Mouse (Mus musculus) kidney, embryonic 14.5 days (tissue): ENCODE data around the gene 2310061I04Rik. TPM values are rescaled to one million over a fixed set of nuclear protein-coding genes. Genes with fewer than 3 reads are reported as not detected.
A peak's percentile ranks its signal among the peaks of the same experiment; 100 is the strongest.

Experiments
- ATAC-seq: fragments of 200-750 bp; cut with Nextera tagmentation; 2 replicates; pipeline ENCODE4 v1.8.0; 2017; ENCODE audit warnings: moderate number of reproducible peaks, mild to moderate bottlenecking, moderate TSS enrichment, moderate library complexity; ENCODE audit not compliant: low FRiP score, low TSS enrichment
- H3K27ac ChIP-seq: fragments of 300-500 bp; sonication (generic); 2 replicates; pipeline ENCODE4 v1.5.1; 2014; ENCODE audit warnings: low read depth, mild to moderate bottlenecking, low read length, moderate library complexity, mixed read lengths
- H3K27me3 ChIP-seq: fragments of 300-500 bp; sonication (generic); 2 replicates; pipeline ENCODE4 v1.6.1; 2014; ENCODE audit warnings: mild to moderate bottlenecking, low read length; ENCODE audit not compliant: control insufficient read depth, insufficient read depth
- H3K36me3 ChIP-seq: fragments of 300-500 bp; sonication (generic); 2 replicates; pipeline ENCODE4 v1.6.1; 2014; ENCODE audit warnings: low read length, mixed read lengths; ENCODE audit not compliant: control insufficient read depth, insufficient read depth
- H3K4me1 ChIP-seq: fragments of 300-500 bp; sonication (generic); 2 replicates; pipeline ENCODE4 v1.6.1; 2014; ENCODE audit warnings: low read length, mixed read lengths; ENCODE audit not compliant: control insufficient read depth, insufficient read depth
- H3K4me2 ChIP-seq: fragments of 300-500 bp; sonication (generic); replicated peaks from 2 replicates; pipeline ENCODE4 v1.6.1; 2014; ENCODE audit warnings: low read depth, mild to moderate bottlenecking, low read length
- H3K4me3 ChIP-seq: fragments of 300-500 bp; sonication (generic); 2 replicates; pipeline ENCODE4 v1.5.1; 2014; ENCODE audit warnings: mild to moderate bottlenecking, low read length
- H3K9ac ChIP-seq: fragments of 300-500 bp; sonication (generic); 2 replicates; pipeline ENCODE4 v1.6.1; 2014; ENCODE audit warnings: low read depth, mild to moderate bottlenecking, low read length, moderate library complexity
- H3K9me3 ChIP-seq: fragments of 300-500 bp; sonication (generic); 2 replicates; pipeline ENCODE4 v1.6.1; 2016; ENCODE audit warnings: low read length; ENCODE audit not compliant: control insufficient read depth
- WGBS: fragments of 180-500 bp; shearing (Covaris S2); extraction: QIAGEN DNeasy Blood & Tissue Kit; methylation state at CpG from one replicate; pipeline ENCODE4 v1.1.7; 2014; 5-methylcytosine and 5-hydroxymethylcytosine counted together
- polyA plus RNA-seq: library from polyadenylated mRNA; unstranded; fragments of >200 nt; fragmentation: Nextera tagmentation; extraction: Ambion mirVana; gene quantifications from 2 replicates; pipeline ENCODE4 v1.2.1, GENCODE M21; 2014

2310061I04Rik gene
- polyA plus RNA-seq, 1 experiment from 2014 or later = 36.2 TPM

GRCm38 (mm10) chr17:35905587-35905986 is 8.4 kb upstream of the 2310061I04Rik start:
- peaks cover 12% of the 10 kb centered on the region for H3K4me1 ChIP-seq
- H3K36me3 ChIP-seq = peaks cover 62% of the 10 kb centered on the region
- 98% methylated on average over 1 of the region's 1 CpGs for WGBS
- ATAC-seq = no peak
- no peak overlapping the region for H3K9ac ChIP-seq
- H3K4me3 ChIP-seq = no peak overlapping the region
- H3K4me2 ChIP-seq = no peak overlapping the region
- H3K27me3 ChIP-seq = no peaks in the 10 kb centered on the region
- no peaks in the 10 kb centered on the region for H3K9me3 ChIP-seq
- no peak overlapping the region for H3K27ac ChIP-seq

- ATAC-seq = no peak
- Histone ChIP-seq H3K36me3 (peaks cover 76% of the 10 kb centered on the region), H3K9ac (no peak overlapping the region), H3K27ac (no peak overlapping the region), H3K27me3 (no peaks in the 10 kb centered on the region), H3K4me1 (peaks cover 6% of the 10 kb centered on the region), H3K4me2 (no peak overlapping the region), H3K9me3 (no peaks in the 10 kb centered on the region), H3K4me3 (no peak overlapping the region)
- 79% methylated on average over 4 of the region's 4 CpGs for WGBS
Observed at GRCm38 (mm10) chr17:35903992-35904355, 6.7 kb upstream of the 2310061I04Rik start.

- Histone ChIP-seq H3K4me3 (no peak overlapping the region), H3K4me2 (no peak overlapping the region), H3K4me1 (peaks cover 1% of the 10 kb centered on the region; the same call in 1 of the 2 replicates), H3K36me3 (peaks cover 76% of the 10 kb centered on the region), H3K9me3 (no peaks in the 10 kb centered on the region), H3K27me3 (no peaks in the 10 kb centered on the region), H3K9ac (no peak overlapping the region), H3K27ac (no peak overlapping the region)
- ATAC-seq = no peak
- 81% methylated on average over 9 of the region's 9 CpGs for WGBS
Observed at GRCm38 (mm10) chr17:35903343-35903991, 6.2 kb upstream of the 2310061I04Rik start.

- Histone ChIP-seq H3K9me3 (no peaks in the 10 kb centered on the region), H3K36me3 (peaks cover 60% of the 10 kb centered on the region), H3K4me2 (no peak overlapping the region), H3K9ac (no peak overlapping the region), H3K4me1 (peaks cover 11% of the 10 kb centered on the region), H3K27me3 (no peaks in the 10 kb centered on the region), H3K4me3 (no peak overlapping the region), H3K27ac (no peak overlapping the region)
- no peak for ATAC-seq
- 86% methylated on average over 3 of the region's 3 CpGs for WGBS
Observed at GRCm38 (mm10) chr17:35900636-35901035, 3.4 kb upstream of the 2310061I04Rik start.

GRCm38 (mm10) chr17:35897644-35898573 is 678 bp upstream of the 2310061I04Rik start:
- H3K36me3 ChIP-seq = peaks cover 56% of the 10 kb centered on the region
- WGBS = 40% methylated on average over 23 of the region's 23 CpGs
- H3K27ac ChIP-seq = no peak overlapping the region
- H3K4me2 ChIP-seq = peak overlapping the region; percentile 88
- peaks cover 12% of the 10 kb centered on the region for H3K4me1 ChIP-seq
- no peaks in the 10 kb centered on the region for H3K9me3 ChIP-seq
- peak; percentile 37 for ATAC-seq
- H3K27me3 ChIP-seq = no peaks in the 10 kb centered on the region
- H3K9ac ChIP-seq = peak overlapping the region; percentile 89
- H3K4me3 ChIP-seq = peak overlapping the region; percentile 83

- 72% methylated on average over 17 of the region's 17 CpGs for WGBS
Observed at GRCm38 (mm10) chr17:35887725-35888124, 9.5 kb downstream of the 2310061I04Rik start.

DNA sequence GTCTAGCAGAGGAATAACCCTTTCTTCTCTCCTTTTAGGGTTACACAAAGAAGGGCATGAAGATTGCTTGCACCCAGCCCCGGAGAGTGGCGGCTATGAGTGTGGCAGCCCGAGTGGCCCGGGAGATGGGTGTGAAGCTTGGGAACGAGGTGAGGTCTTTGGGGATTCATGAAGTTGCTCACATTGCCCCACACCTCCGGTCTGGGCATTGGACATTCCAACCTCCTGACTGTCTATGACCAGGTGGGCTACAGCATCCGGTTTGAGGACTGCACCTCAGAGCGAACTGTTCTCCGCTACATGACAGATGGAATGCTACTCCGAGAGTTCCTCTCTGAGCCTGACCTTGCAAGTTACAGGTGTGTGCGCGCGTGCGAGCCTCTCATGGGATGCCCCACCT is 13.5 kb downstream of the 2310061I04Rik start:
- Histone ChIP-seq H3K27me3 (no peaks in the 10 kb centered on the region), H3K9ac (no peak overlapping the region), H3K4me1 (no peaks in the 10 kb centered on the region; the same call in 1 of the 2 replicates), H3K36me3 (peaks cover 70% of the 10 kb centered on the region), H3K27ac (no peak overlapping the region), H3K9me3 (no peaks in the 10 kb centered on the region), H3K4me2 (no peak overlapping the region), H3K4me3 (no peak overlapping the region)
- ATAC-seq = no peak
- WGBS = 97% methylated on average over 14 of the region's 14 CpGs

More at GRCm38 (mm10) chr17:35887725-35888124, 9.5 kb downstream of the 2310061I04Rik start:
- Histone ChIP-seq H3K9me3 (no peaks in the 10 kb centered on the region), H3K4me1 (no peaks in the 10 kb centered on the region), H3K4me2 (no peak overlapping the region), H3K27ac (no peak overlapping the region), H3K4me3 (no peak overlapping the region), H3K36me3 (peaks cover 94% of the 10 kb centered on the region), H3K9ac (no peak overlapping the region), H3K27me3 (no peaks in the 10 kb centered on the region)
- ATAC-seq = no peak

- no peaks in the 10 kb centered on the region for H3K27me3 ChIP-seq
- H3K27ac ChIP-seq = no peak overlapping the region
- H3K4me2 ChIP-seq = no peak overlapping the region
- peaks cover 61% of the 10 kb centered on the region for H3K36me3 ChIP-seq
- H3K9ac ChIP-seq = no peak overlapping the region
- no peaks in the 10 kb centered on the region for H3K9me3 ChIP-seq
- H3K4me3 ChIP-seq = no peak overlapping the region
- ATAC-seq = no peak
- H3K4me1 ChIP-seq = no peaks in the 10 kb centered on the region; the same call in 1 of the 2 replicates
- WGBS = 93% methylated on average over 17 of the region's 17 CpGs
Observed at GRCm38 (mm10) chr17:35882924-35883323, 14.3 kb downstream of the 2310061I04Rik start.
